Mouse (Mus musculus) myocyte (in vitro differentiated cells): Measurements from ENCODE around the gene Rdm1. TPM values are rescaled to one million over a fixed set of nuclear protein-coding genes. Genes with fewer than 3 reads are reported as not detected.
A peak's percentile ranks its signal among the peaks of the same experiment; 100 is the strongest.

Source experiments
- H3K27me3 ChIP-seq: one replicate; pipeline ENCODE4 v1.6.1; 2011; ENCODE audit not compliant: control insufficient read depth, insufficient read depth, insufficient read length
- H3K36me3 ChIP-seq: one replicate; pipeline ENCODE4 v1.6.1; 2011; ENCODE audit not compliant: control insufficient read depth, insufficient read depth
- H3K4me2 ChIP-seq: one replicate; pipeline ENCODE4 v1.6.1; 2011; ENCODE audit warnings: low read depth, control low read depth
- H3K4me3 ChIP-seq: one replicate; pipeline ENCODE4 v1.5.1; 2011; ENCODE audit warnings: mild to moderate bottlenecking, control low read depth, moderate library complexity
- H3K79me2 ChIP-seq: one replicate; pipeline ENCODE4 v1.6.1; 2011; ENCODE audit not compliant: control insufficient read depth, insufficient read depth
- H3ac ChIP-seq: one replicate; pipeline ENCODE4 v1.6.1; 2011; ENCODE audit not compliant: control insufficient read depth, insufficient read length
- CEBPB ChIP-seq: IDR thresholded peaks from 2 replicates; pipeline ENCODE4 v1.6.1; 2011; ENCODE audit warnings: mild to moderate bottlenecking, moderate library complexity; ENCODE audit not compliant: poor library complexity, insufficient read depth, severe bottlenecking
- E2F4 ChIP-seq: IDR thresholded peaks from one replicate; pipeline ENCODE4 v1.6.1; 2011; ENCODE audit warnings: mild to moderate bottlenecking, control low read depth, moderate library complexity; ENCODE audit not compliant: insufficient read depth
- MAX ChIP-seq: IDR thresholded peaks from one replicate; pipeline ENCODE4 v1.6.1; 2011; ENCODE audit warnings: low read depth, mild to moderate bottlenecking, control low read depth
- MYOD1 ChIP-seq, 3 experiments: IDR thresholded peaks; one replicate each; pipeline ENCODE4 v1.6.1; 2011; ENCODE audit warnings: control low read depth in 2 of 3, low read depth in 2 of 3, mild to moderate bottlenecking in 2 of 3, moderate library complexity in 1 of 3; ENCODE audit not compliant: insufficient read length in 2 of 3, control insufficient read depth in 1 of 3
- MYOG ChIP-seq, 3 experiments: IDR thresholded peaks; one replicate each; pipeline ENCODE4 v1.6.1; 2011; ENCODE audit warnings: control low read depth in 2 of 3, low read depth in 2 of 3, mild to moderate bottlenecking in 2 of 3; ENCODE audit not compliant: insufficient read length in 2 of 3, control insufficient read depth in 1 of 3, insufficient read depth in 1 of 3
- POLR2A ChIP-seq: IDR thresholded peaks from one replicate; pipeline ENCODE4 v1.6.1; 2011; ENCODE audit warnings: low read depth, mild to moderate bottlenecking, control low read depth, moderate library complexity; ENCODE audit not compliant: insufficient read length
- POLR2AphosphoS2 ChIP-seq: IDR thresholded peaks from one replicate; pipeline ENCODE4 v1.6.1; 2011; ENCODE audit warnings: low read depth, control low read depth; ENCODE audit not compliant: insufficient read length
- REST ChIP-seq: IDR thresholded peaks from one replicate; pipeline ENCODE4 v1.6.1; 2011; ENCODE audit warnings: mild to moderate bottlenecking, control low read depth, moderate library complexity; ENCODE audit not compliant: insufficient read depth, insufficient read length
- SRF ChIP-seq: IDR thresholded peaks from one replicate; pipeline ENCODE4 v1.6.1; 2011; ENCODE audit warnings: low read depth; ENCODE audit not compliant: control insufficient read depth, insufficient read length
- TCF12 ChIP-seq: IDR thresholded peaks from one replicate; pipeline ENCODE4 v1.6.1; 2011; ENCODE audit warnings: mild to moderate bottlenecking, control low read depth; ENCODE audit not compliant: poor library complexity, insufficient read depth, severe bottlenecking
- TCF3 ChIP-seq: IDR thresholded peaks from one replicate; pipeline ENCODE4 v1.6.1; 2011; ENCODE audit warnings: low read depth, control low read depth; ENCODE audit not compliant: insufficient read length
- USF1 ChIP-seq: IDR thresholded peaks from one replicate; pipeline ENCODE4 v1.6.1; 2011; ENCODE audit warnings: low read depth, mild to moderate bottlenecking, control low read depth, moderate library complexity
- polyA plus RNA-seq: library from polyadenylated mRNA; unstranded; fragments of >200 nt; fragmentation: generic; extraction: Trizol; gene quantifications from one replicate; pipeline ENCODE4 v1.2.1, GENCODE M21; 2012; ENCODE audit warnings: missing spikeins

The Rdm1 gene
- polyA plus RNA-seq, 1 experiment, result 8.5 TPM

GRCm38 (mm10) chr11:101667871-101668532, 41.0 kb downstream of the Rdm1 start:
- TF ChIP-seq MYOG (IDR thresholded peaks at IDR 0.05; ENCODE audit: control insufficient read depth in 1 of 3, insufficient read depth in 1 of 3, insufficient read length in 2 of 3, low read depth in 2 of 3) (peak in 2 of 3 experiments; percentile 38 to 71), MYOD1 (IDR thresholded peaks at IDR 0.05; ENCODE audit: control insufficient read depth in 1 of 3, insufficient read length in 2 of 3, low read depth in 2 of 3) (peak in 2 of 3 experiments; percentile 16 to 18), CEBPB (no peak)
- Histone ChIP-seq H3ac (no peak overlapping the region), H3K4me2 (peak overlapping the region; percentile 42), H3K4me3 (no peak overlapping the region), H3K36me3 (no peaks in the 10 kb centered on the region), H3K27me3 (no peaks in the 10 kb centered on the region), H3K79me2 (no peaks in the 10 kb centered on the region)

- TF ChIP-seq POLR2AphosphoS2 (no peak), REST (no peak), E2F4 (no peak), SRF (no peak), POLR2A (no peak), CEBPB (no peak), MAX (no peak), USF1 (no peak), MYOD1 (IDR thresholded peaks at IDR 0.05; ENCODE audit: control insufficient read depth in 1 of 3, insufficient read length in 2 of 3, low read depth in 2 of 3) (no peak), MYOG (IDR thresholded peaks at IDR 0.05; ENCODE audit: control insufficient read depth in 1 of 3, insufficient read depth in 1 of 3, insufficient read length in 2 of 3, low read depth in 2 of 3) (no peak), TCF12 (no peak), TCF3 (no peak)
- Histone ChIP-seq H3K4me2 (peak overlapping the region; percentile 42), H3K79me2 (no peaks in the 10 kb centered on the region), H3K4me3 (no peak overlapping the region), H3K27me3 (no peaks in the 10 kb centered on the region), H3K36me3 (no peaks in the 10 kb centered on the region), H3ac (no peak overlapping the region)
Observed at GRCm38 (mm10) chr11:101668546-101669261, 41.7 kb downstream of the Rdm1 start.

- Histone ChIP-seq H3K4me3 (no peak overlapping the region), H3K27me3 (no peaks in the 10 kb centered on the region), H3K36me3 (no peaks in the 10 kb centered on the region), H3K79me2 (no peaks in the 10 kb centered on the region), H3ac (no peak overlapping the region), H3K4me2 (no peak overlapping the region)
- TF ChIP-seq TCF3, result no peak
- no peak for TF ChIP-seq MAX
- TF ChIP-seq MYOD1 (IDR thresholded peaks at IDR 0.05; ENCODE audit: control insufficient read depth in 1 of 3, insufficient read length in 2 of 3, low read depth in 2 of 3), result no peak
- TF ChIP-seq MYOG (IDR thresholded peaks at IDR 0.05; ENCODE audit: control insufficient read depth in 1 of 3, insufficient read depth in 1 of 3, insufficient read length in 2 of 3, low read depth in 2 of 3), result no peak
- no peak for TF ChIP-seq E2F4
Observed at GRCm38 (mm10) chr11:101670334-101670733, 43.3 kb downstream of the Rdm1 start.

GRCm38 (mm10) chr11:101671255-101671654, 44.3 kb downstream of the Rdm1 start:
- Histone ChIP-seq H3K79me2 (no peaks in the 10 kb centered on the region), H3K36me3 (no peaks in the 10 kb centered on the region), H3ac (no peak overlapping the region), H3K4me3 (no peak overlapping the region), H3K4me2 (no peak overlapping the region), H3K27me3 (no peaks in the 10 kb centered on the region)
- TF ChIP-seq CEBPB, result no peak

- no peak for TF ChIP-seq TCF12
- TF ChIP-seq POLR2AphosphoS2, result no peak
- TF ChIP-seq E2F4, result no peak
- Histone ChIP-seq H3ac (no peak overlapping the region), H3K4me2 (no peak overlapping the region), H3K36me3 (no peaks in the 10 kb centered on the region), H3K27me3 (no peaks in the 10 kb centered on the region), H3K79me2 (no peaks in the 10 kb centered on the region), H3K4me3 (no peak overlapping the region)
Observed at GRCm38 (mm10) chr11:101673010-101673642, 46.1 kb downstream of the Rdm1 start.
